In genomic region chr9:60919936-60920672, GRCm38 (mm10) we compare ENCODE assay signal across 10 mouse cellular contexts.
A peak's percentile ranks its signal among the peaks of the same experiment; 100 is the strongest.
DNase-seq lines count a peak whose midpoint lies in the region; ATAC-seq and TF ChIP-seq lines count a peak whose summit lies in the region.
"Had no signal": no experiment of that assay in that cellular context is flagged by ENCODE, and none has a peak within 500 bp of the region (broad histone marks: within the 10 kb centered on the region; RNA-seq: fewer than 3 reads in every experiment).

No protein-coding gene starts in this region.

- ATAC-seq in embryonic facial prominence, embryonic 14.5 days (ENCODE audit: low read depth) = peak; percentile 57; the same call in 1 of the 2 replicates
- ATAC-seq in limb, embryonic 12.5 days (ENCODE audit: insufficient number of reproducible peaks, insufficient read depth, low FRiP score, low TSS enrichment, low read depth) = no peak

- peak; percentile 39 for DNase-seq in kidney, postnatal 10 days
- no peak for DNase-seq in kidney, postnatal 25 days
- DNase-seq in brain, adult 2 months (ENCODE audit: low read depth, low spot score) = peak; percentile 11
- DNase-seq in embryonic facial prominence, embryonic 14.5 days (ENCODE audit: low spot score) = peak; percentile 70
- no peak for DNase-seq in urinary bladder, postnatal 14 days (ENCODE audit: low spot score)
- DNase-seq in gastrocnemius, adult 2 months = no peak
- DNase-seq: liver, embryonic 13.5 days; thymus, postnatal 36 days had no signal

- peaks cover 19% of the 10 kb centered on the region for H3K4me1 ChIP-seq in embryonic facial prominence, embryonic 14.5 days (ENCODE audit: control insufficient read depth, insufficient read depth, low read length)
- H3K4me1 ChIP-seq in limb, embryonic 12.5 days (replicated peaks) = peaks cover 25% of the 10 kb centered on the region
- H3K4me1 ChIP-seq: liver, embryonic 13.5 days had no signal

- 25% methylated on average over 8 of the region's 8 CpGs for WGBS in embryonic facial prominence, embryonic 14.5 days
- WGBS in limb, embryonic 12.5 days = 38% methylated on average over 8 of the region's 8 CpGs

- H3K36me3 ChIP-seq in embryonic facial prominence, embryonic 14.5 days (ENCODE audit: control insufficient read depth, insufficient read depth, low read length) = no peaks in the 10 kb centered on the region
- no peaks in the 10 kb centered on the region for H3K36me3 ChIP-seq in limb, embryonic 12.5 days
- H3K36me3 ChIP-seq: liver, embryonic 13.5 days had no signal

- TF ChIP-seq CTCF in gastrocnemius, adult 2 months (IDR thresholded peaks at IDR 0.05) = no peak

- H3K9me3 ChIP-seq in embryonic facial prominence, embryonic 14.5 days (ENCODE audit: control insufficient read depth, low read length) = no peaks in the 10 kb centered on the region
- no peaks in the 10 kb centered on the region for H3K9me3 ChIP-seq in limb, embryonic 12.5 days
- H3K9me3 ChIP-seq: liver, embryonic 13.5 days had no signal

- H3K27me3 ChIP-seq in embryonic facial prominence, embryonic 14.5 days (replicated peaks; ENCODE audit: control insufficient read depth, insufficient read depth, low read length) = no peaks in the 10 kb centered on the region
- H3K27me3 ChIP-seq in limb, embryonic 12.5 days = peaks cover 4% of the 10 kb centered on the region
- H3K27me3 ChIP-seq: liver, embryonic 13.5 days had no signal

- no peak overlapping the region for H3K9ac ChIP-seq in embryonic facial prominence, embryonic 14.5 days (ENCODE audit: low read depth, low read length)
- H3K9ac ChIP-seq in limb, embryonic 12.5 days (replicated peaks) = no peak overlapping the region
- H3K9ac ChIP-seq: hindbrain, embryonic 14.5 days; liver, embryonic 13.5 days had no signal

- intact Hi-C loops in gastrocnemius, adult 2 months (cut with DNase I) = no loop called here

- H3K4me3 ChIP-seq in embryonic facial prominence, embryonic 14.5 days (ENCODE audit: low read depth, low read length) = no peak overlapping the region
- no peak overlapping the region for H3K4me3 ChIP-seq in limb, embryonic 12.5 days (replicated peaks)
- no peak overlapping the region for H3K4me3 ChIP-seq in gastrocnemius, adult 2 months
- H3K4me3 ChIP-seq: liver, embryonic 13.5 days had no signal

- H3K27ac ChIP-seq in embryonic facial prominence, embryonic 14.5 days (replicated peaks; ENCODE audit: low read depth, low read length) = peak overlapping the region; percentile 67
- peak overlapping the region; percentile 57 for H3K27ac ChIP-seq in limb, embryonic 12.5 days
- H3K27ac ChIP-seq in gastrocnemius, adult 2 months = no peak overlapping the region
- H3K27ac ChIP-seq: hindbrain, embryonic 14.5 days; liver, embryonic 13.5 days had no signal

- H3K4me2 ChIP-seq in embryonic facial prominence, embryonic 14.5 days (ENCODE audit: low read depth, low read length) = no peak overlapping the region
- no peak overlapping the region for H3K4me2 ChIP-seq in limb, embryonic 12.5 days
- H3K4me2 ChIP-seq: hindbrain, embryonic 14.5 days; liver, embryonic 13.5 days had no signal

Comparison
In these comparisons a context has a peak if more than half of its experiments do, and no peak if none do; other contexts are left out.
1. DNase-seq: peak in kidney, postnatal 10 days (single experiment), brain, adult 2 months (single experiment) and embryonic facial prominence, embryonic 14.5 days (single experiment); none in kidney, postnatal 25 days (0 of 2), urinary bladder, postnatal 14 days (single experiment) and gastrocnemius, adult 2 months (single experiment).